Mouse (Mus musculus): ENCODE measurements around the gene Gm28308.

Gm28308 gene

DNA sequence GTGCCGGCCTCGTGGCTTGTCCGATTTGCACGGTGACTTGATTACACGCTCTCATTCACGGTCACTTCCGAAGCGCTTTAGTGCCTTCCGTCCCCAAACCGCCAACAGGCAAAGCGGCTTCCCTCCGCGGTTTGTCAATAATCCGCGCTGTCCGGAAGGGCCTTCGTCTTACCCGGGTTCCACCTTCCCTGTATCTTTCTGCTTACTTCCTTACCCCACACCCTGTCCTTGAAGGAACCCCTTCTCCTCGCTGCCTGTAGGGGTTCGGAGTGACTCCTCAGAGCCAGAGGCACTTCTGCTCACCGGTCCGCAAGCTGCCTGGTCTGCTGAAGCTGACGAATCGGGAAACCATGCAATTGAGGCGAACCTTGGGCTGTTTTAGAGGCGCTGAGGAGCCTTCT, 33.3 kb upstream of the Gm28308 start:
- peak; percentile 68 for DNase-seq

DNA sequence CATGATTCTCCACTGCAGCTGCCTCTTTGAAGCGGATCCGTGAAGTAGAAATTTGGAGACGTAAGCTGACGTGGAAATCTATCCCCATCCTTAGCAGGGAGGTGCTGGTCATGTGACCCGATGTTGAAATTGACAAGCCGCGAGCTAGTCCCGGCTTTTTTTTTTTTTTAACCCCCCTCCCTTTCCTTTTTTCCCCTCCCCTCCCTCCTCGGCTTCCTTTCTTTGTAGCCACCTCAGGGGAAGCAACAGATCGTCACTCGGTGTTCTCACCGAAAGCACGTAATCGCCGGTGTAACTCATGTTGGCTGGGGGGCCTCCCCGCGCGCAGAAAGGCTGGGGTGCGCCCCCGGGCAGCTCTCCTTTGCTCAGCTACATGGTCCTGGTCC, 32.6 kb upstream of the Gm28308 start, which contains the start of gene Hoxa11:
Gene Hoxa11, minus strand, starts transcription at position 54 of the 386 bp plus-strand sequence.
- peak; percentile 73 for DNase-seq

DNA sequence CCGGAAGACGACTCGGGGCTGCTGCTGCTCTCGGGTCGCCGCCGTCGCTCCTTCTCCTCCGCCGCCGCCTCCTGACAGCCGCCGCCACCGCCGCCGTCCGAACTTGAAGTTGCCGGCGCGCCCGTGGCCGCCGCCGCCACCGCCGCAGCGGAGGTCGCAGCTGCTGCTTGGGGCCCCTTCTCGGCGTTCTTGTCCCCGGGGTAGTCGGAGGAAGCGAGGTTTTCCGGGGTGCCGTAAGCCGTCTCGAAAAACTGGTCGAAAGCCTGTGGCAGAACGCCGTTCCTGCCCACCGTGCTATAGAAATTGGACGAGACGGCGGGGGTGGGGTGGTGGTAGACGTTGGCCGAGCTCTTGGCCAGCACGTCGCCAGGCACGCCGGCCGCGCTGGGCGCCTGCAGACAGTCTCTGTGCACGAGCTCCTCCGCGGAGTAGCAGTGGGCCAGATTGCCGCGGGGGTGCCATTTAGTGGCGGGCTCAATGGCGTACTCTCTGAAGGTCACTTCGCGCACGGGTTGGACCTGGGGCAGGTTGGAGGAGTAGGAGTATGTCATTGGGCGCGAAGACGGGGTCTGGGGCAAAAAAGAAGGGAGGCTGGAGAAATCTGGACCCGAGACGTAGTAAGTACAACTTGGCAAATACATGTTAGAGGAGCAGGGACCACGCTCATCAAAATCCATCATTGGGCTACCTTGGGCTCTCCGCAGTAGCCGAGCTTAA, 32.1 kb upstream of the Gm28308 start:
- DNase-seq = peak; percentile 71

DNA sequence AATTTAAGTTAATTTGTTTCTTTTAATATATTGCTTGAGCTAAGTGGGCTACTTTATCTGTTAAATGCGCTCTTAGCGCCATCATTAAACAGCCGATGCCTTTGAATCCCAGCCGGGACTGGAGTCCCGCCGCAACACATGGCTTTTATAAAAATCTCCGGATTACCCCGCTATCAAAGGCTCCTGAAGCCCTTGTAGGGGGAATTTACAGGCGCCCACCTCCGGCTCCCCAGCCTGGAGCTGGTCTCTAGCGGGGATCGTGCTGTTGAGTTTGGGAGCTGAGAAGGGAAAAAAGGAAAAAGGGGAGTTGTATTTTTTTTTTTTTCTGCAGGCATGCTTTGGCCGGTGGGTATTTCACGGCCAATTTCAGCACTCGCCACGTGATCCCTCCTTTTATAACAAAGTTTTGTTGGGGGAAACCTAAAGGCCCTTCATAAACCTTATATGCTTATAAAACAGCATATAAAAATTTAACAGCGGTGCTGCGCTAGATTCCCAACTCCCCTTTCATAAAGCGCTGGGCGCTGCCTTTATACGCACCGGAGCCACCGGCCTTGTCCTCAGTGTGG, 31.4 kb upstream of the Gm28308 start:
- peak; percentile 23 for DNase-seq

DNA sequence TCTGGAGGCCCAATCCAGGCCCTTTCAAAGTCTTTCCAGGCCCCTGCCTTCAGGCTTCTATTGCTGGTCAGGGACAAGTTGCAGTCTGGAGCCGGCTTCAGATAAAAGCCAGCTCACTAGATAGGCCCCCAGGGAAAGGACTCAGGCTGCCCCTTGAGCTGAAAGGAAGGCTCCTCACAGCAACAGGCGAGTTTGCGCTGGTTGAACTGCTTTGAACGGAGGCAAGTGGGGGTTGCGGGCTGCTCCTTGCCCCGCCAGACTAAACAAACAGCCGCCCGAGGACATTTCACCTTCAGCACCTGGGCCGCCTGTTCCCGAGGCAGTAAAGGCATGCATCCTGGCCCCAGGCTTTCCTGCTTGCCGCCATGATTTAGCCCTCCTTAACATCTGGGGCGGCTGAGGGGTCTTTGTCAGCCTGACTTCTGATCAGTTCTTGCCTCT, 30.6 kb upstream of the Gm28308 start:
- peak; percentile 62 for DNase-seq

DNA sequence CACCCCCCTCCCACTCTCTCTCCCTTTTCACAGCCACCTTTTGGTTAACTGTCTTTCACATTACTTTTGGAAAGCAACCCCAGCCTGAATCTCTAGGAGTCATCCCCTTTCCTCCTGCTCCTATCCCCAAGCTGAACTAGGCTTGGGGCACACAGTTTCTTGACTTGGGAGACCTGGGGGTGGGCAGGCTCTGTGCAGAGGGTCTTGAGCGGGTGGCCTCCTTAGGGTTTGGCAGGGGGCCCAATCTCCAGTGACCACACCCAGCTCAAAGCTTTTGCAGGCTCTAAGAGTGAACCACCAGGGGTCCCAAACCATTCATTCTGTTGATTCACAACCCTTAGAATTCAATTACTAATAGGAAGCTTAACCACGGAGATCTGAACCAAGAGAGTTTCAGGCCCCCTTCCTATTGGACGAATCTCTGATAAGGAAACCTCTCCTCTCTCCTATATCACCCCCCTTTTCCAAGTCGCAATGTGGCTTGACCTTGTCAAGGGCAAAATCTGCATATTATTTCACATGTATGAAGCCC, 29.7 kb upstream of the Gm28308 start:
- DNase-seq = peak; percentile 51

DNA sequence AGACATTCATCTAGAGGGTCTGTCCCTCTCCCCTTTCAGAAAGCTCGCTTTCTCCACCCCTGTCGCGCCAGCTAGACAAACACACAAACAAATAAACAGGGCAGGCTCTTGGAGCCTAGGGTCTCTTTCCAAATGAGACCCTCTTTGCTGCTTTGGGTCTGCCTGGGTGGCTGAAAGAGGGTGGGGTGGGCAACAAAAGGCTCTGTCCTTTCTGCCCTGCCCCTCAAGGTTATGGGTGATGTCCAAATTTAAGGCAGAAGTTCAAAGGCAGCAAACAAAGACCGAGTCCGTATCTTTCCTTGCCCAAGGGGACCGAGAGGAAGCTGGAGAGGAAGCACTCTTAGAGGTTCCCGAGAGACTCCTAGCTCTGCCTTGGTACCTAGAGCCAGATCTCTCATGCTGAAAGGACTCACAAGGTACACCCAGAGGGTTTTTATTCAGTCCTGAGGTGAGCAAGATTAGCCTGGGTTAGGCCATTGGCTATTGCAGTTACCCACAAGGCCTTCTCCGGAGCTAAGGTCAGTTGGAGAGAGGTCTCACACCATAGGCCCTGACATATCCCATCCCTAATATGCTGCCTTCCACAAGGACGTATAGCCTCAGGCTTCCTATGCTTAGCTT, 28.0 kb upstream of the Gm28308 start:
- DNase-seq = no peak

DNA sequence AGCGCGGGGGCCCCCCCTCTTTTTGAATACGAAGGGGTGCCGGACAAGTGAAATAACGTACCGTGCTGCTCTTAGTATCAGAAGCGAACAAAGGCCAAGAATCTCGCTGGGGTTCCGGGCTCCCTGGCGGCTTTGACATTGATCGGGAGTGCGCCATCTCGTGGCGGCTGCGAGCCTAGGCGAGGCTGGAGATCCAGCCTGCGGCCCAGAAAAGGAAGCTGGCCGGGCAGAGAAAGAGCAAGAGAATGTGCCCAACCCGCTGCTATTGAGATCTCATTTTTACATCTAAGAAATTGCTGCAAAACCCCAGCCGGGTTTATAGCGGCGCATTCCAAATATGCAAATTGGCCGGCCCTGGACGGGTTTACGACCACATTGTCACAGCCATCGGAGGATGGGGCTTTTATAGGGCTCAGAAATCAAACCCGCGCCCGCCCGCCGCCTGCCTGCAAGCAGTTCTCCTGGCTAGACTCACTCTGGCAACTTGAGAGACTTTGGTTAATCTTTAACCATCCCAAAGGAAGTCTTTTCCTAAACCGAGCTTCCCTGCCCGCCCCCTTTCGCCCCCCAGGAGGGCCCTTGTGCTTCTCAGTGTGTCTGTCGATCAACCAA, 27.4 kb upstream of the Gm28308 start, which contains the start of gene Hoxa10:
Gene Hoxa10, minus strand, starts transcription at position 466 of the 612 bp plus-strand sequence.
- peak; percentile 96 for DNase-seq

DNA sequence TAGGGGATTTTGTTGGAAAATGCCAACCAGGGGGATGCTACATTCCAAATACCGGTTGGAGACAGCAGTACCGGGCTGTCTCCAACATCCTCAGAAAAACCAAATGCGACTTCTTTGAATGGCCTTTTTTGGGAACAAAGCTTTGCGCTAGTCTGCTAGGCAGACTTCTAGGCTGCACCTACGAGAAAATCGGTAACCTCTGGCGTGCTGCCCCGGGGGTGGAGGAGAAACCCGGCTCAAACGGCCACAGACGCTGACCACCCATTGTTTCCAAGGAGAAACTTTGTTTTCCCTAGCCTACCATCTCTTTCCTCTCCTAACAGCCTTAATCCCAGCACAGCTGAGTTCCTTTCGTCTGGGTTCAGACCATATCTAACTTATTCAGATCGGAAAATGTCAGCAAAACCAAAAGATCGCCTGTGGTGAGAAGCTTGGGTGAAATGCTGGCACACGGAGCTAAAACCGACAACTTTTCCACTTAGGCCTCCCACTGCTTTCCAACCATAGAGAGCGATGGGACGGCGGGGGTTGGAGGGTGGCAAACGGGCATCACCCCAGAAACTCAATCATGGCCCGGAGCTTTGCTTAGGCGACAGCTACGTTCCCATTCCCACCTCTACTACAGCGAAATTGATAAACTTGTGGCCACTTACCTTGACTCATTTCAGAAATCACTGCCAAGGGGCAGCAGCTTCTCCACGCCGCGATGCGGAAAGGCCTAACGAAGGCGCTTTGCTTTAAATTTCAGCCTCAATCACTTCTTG, 26.7 kb upstream of the Gm28308 start:
- DNase-seq = peak; percentile 57

DNA sequence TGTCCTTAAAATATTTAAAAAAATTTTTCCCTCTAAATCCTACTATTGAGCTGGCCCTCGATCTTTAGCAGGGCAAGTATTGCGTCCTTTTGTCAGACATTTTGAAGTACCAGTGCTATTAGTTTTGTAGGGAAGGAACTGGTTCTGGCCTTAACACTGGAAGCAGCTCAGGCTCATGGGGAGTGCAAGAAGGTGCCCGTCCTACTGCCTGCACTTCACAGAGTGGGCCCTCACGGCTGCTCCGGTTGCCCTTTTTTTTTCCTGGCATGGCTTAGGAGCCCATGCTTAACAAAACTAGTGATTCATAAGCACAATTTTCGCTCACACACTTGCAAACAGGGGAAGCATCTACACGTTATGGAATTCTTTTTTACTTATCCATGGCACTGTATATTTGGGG, 25.8 kb upstream of the Gm28308 start:
- peak; percentile 36 for DNase-seq

DNA sequence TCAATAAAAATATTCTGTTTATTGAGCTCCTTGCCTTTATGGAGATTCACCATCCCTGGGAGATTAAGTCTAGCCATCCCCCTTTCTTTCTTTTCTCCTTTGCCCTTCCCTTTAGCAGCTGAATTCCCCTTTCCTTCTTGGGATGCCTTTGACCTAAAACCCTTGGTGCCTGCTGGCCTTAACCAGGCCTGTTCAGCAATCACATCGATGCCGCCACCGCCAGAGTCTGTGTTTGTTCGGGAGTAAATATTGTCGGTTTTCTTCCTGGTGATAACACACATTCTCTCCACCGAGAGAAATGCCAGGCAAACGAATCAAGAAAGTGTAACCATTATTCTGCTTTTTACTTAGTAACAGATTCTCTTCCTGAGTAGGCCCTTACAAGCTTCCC, 25.0 kb upstream of the Gm28308 start:
- peak; percentile 50 for DNase-seq

DNA sequence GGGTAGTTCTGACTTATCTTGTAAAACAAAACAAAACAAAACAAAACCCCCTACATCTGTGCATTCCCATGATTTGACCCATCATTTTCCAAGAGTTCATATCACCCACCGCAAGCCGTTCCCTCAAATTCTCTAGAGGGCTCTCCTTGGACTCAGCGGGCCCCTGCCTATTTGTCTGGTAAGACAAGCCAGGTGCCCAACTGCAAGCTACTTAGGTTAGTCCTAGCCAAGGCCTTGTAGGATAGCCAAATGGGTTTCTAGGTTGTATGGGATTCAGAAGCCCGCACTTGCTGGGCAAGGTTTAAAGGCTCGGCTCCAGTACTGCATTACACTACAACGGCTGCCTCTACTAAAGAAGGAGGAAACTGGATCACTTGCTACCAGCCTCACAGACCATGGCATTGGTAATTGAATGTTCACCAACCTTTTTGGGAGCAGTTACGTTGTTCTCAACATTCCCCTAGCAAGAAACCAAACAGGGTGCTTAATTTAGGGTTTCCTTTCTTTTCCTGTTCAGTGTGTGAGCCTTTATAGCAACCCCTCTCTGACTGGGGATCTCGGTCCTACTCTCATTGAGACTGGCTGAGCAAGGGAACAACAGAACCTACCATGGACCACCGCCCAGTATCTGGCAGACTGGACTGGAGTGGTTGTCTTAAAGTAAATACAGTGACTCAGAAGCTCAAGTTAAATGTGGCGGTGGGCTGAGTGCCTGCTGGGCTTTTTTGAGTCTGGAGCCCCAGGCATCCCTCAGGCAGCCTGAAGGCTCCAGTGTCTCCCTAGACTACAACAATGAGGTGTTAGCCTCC, 24.4 kb upstream of the Gm28308 start:
- peak; percentile 42 for DNase-seq

DNA sequence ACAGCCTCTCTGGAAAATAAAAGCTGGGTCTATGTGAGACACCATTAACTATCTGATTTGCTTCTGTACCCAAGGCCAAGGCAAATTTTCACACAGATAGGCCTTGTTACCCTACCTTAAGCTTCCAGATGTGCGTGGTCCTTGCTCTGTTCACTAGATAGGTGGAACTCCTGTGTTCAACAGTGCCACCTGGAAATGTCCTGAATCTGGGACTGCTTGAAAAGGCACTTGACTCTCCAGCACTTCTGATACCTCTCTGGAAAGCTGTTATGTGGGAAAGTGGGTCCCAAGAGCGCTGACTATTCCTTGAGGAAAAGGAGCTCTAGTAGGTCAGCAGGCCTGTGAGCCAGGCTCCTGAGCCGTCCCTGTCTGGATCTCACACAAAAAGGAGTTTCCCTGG, 23.7 kb upstream of the Gm28308 start:
- DNase-seq = peak; percentile 31

DNA sequence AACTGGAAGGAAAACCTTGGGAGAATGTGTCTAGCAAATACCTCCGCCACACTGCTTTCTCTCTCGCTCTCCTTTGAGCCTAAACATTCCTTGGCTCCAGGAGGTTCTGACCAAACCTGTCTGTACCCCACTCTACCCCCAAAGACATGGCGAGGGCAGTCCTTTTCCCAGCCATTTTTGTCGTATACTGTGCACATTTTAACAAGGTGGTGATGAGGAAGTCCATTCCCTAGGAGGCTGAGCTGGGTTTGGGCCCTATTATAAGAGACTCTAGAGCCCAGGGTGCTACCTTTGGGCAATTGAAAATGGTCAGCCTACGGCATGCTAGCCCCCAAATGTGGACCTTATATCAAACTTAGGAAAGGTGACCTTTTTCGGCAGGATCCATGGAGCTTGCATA, 22.7 kb upstream of the Gm28308 start:
- DNase-seq = peak; percentile 18

DNA sequence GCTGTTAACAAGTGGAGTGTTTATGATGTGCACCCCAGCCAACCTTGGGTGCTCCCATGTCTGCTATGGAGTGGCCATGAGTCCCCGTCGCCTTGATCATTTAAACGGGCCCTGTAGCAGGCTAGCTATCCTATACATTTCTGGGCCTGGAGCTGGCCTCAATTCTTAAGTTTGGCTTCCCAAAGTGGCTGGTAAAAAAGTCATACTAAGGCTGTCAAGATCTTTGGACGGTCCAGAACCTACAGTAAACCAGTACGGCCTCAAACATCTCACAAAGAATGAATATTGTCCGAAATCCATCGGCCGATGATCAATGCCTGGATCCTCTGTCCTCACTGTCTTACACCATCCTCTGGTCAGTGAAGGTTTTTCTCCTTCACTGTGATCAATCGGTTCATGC, 22.1 kb upstream of the Gm28308 start:
- DNase-seq = no peak

DNA sequence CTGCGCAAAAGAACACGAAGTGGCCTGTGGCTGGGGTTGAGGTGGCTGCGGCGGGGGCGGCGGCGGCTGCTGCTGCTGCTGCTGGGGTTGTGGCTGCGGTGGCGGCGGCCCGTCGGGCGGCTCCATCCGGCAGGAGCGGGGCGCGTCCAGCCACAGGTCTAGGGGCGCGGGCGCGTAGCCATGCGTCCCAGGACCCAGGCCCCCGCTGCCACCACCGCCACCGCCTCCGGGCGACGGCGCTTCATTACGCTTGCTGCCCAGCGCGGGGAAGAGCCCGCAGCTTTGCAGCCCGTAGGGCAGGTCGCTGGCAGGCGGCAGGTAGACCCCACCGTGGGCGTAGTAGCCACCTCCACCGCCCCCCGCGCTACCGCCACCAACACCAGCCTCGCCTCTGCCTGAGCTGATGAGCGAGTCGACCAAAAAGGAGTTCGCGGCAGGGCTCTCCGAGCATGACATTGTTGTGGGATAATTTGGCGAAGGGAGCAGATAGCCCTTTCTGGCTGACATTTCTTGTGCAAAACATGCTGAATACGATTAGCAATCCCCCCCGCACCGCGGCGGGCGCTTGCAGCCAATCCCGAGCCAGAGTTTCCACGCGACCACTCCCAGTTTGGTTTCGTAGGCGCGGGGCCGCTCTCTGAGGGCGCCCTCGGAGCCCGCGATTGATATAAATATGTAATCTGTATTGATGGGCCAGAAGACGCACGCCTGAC, 21.4 kb upstream of the Gm28308 start:
- peak; percentile 91 for DNase-seq

DNA sequence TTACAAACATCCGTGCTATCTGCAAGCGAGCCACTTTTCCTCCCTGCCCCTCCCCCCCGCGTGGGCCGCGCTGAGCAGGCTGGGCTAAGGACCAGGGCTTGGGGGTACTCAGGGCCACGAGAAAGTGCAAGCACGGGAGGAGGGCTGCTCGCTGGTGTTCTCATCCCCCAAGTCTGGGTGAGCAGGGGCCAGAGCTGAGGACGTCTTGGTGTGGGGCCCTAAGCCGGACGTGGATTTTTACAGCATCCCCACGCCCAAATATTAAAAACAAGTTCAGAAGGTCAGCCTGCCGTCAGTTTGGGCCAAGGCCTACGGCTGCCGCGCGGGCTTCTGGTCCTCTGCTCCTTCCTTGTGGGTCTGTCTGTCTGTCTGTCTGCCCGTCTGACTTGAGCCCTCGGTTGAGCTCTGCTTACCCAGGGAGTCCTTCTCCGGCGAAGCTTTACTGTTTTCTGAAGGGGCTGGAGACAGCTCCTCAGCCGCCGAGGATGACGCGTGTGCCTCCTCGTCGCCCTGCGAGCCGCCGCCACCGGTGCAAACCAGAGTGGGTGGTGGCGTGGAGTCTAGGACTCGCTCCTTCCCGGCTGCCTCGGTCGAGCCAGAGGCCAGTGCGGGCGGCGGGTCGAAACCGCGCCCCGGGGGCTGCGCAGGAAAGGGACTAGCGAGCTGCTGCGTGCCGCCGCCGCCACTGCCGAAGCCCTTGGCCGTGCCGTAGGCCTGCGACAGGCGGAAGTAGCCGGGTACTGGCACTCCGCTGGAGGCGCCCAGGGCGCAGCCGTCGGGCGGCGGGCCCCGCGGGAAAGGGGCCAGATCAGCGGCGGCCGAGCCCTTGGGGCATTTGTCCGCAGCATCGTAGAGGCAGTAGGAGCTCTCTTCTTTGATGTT, 20.6 kb upstream of the Gm28308 start:
- DNase-seq = peak; percentile 95

DNA sequence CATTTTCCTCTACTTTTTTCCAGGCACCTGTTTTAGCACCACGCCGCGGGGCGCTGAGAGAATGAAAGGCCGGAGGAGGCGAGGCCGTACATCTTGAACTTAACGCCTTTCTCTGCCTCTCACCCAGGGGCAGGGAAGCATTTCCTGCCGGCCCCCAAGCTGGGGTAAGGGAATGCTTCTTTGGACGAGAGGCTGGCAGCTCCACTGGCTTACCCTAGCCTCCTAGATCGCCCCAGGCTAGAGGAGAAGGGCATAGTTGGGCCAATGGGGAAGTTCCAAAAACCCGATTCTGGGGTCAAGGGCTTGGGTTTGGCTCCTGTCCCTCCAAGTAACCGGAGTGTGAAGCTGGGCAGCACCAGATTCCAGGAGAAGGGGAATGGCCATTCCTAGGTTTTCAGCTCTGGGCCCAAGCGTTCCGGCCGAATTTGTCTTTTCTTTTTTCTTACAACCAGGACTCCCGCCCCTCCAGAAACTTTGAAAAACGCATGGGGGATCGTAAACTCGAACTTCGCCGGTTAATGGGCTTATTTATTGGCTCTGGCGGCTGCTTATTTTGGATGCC, 19.9 kb upstream of the Gm28308 start:
- peak; percentile 64 for DNase-seq

DNA sequence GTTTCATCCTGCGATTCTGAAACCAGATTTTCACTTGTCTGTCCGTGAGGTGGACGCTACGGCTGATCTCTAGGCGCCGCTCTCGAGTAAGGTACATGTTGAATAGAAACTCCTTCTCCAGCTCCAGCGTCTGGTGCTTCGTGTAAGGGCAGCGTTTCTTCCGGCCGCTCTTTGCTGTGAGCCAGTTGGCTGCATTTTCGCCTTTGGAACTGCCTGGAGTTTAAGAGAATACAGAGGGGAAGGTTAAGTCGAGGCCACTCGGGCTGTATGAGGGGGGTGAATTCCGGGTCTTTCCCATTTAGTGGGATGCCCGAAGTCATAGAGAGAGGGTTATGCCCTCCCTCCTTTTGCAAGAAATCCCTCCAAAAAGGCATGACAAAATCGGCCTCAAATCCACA, 19.4 kb upstream of the Gm28308 start:
- peak; percentile 77 for DNase-seq
